Mouse (Mus musculus) MEL (cell line): ENCODE measurements around the gene Rgl1. TPM values are rescaled to one million over a fixed set of nuclear protein-coding genes. Genes with fewer than 3 reads are reported as not detected.

Experiments used
- DNase-seq: peaks from one replicate; pipeline ENCODE4 v3.0.0; 2011; ENCODE audit warnings: low read depth, low spot score
- H3K27ac ChIP-seq: 2 replicates; pipeline ENCODE4 v1.5.1; 2012; ENCODE audit warnings: low read depth, mild to moderate bottlenecking, control low read depth, low read length, moderate library complexity; ENCODE audit not compliant: control insufficient read depth
- H3K27me3 ChIP-seq, 2 experiments: fragments of 150-350 bp in 1 of 2; sonication (generic) in 1 of 2; 2 replicates each; pipeline ENCODE4 v1.6.1; 2012; ENCODE audit warnings: low read length in 2 of 2, mild to moderate bottlenecking in 2 of 2, improper control_type of control experiment in 1 of 2, moderate library complexity in 1 of 2; ENCODE audit not compliant: insufficient read depth in 2 of 2, control insufficient read depth in 1 of 2
- H3K36me3 ChIP-seq, 2 experiments: 2 replicates each; pipeline ENCODE4 v1.6.1; 2012 to 2014; ENCODE audit warnings: low read length in 2 of 2, improper control_type of control experiment in 1 of 2, inconsistent platforms in 1 of 2, mild to moderate bottlenecking in 1 of 2; ENCODE audit not compliant: insufficient read depth in 2 of 2, control insufficient read depth in 1 of 2
- H3K4me1 ChIP-seq, 2 experiments: fragments of 150-350 bp in 1 of 2; sonication (generic) in 1 of 2; 2 replicates each; pipeline ENCODE4 v1.6.1; 2012; ENCODE audit warnings: low read length in 2 of 2, improper control_type of control experiment in 1 of 2, mild to moderate bottlenecking in 1 of 2; ENCODE audit not compliant: insufficient read depth in 2 of 2, control insufficient read depth in 1 of 2
- H3K4me3 ChIP-seq, 2 experiments: fragments of 150-350 bp in 1 of 2; sonication (generic) in 1 of 2; 2 replicates each; pipeline ENCODE4 v1.5.1; 2012; ENCODE audit warnings: low read depth in 2 of 2, low read length in 2 of 2, mild to moderate bottlenecking in 2 of 2, moderate library complexity in 2 of 2, control low read depth in 1 of 2, improper control_type of control experiment in 1 of 2; ENCODE audit not compliant: control insufficient read depth in 1 of 2, insufficient read depth in 1 of 2
- H3K79me2 ChIP-seq: 2 replicates; pipeline ENCODE4 v1.6.1; 2012; ENCODE audit warnings: mild to moderate bottlenecking, low read length, moderate library complexity; ENCODE audit not compliant: control insufficient read depth, poor library complexity, insufficient read depth
- H3K9ac ChIP-seq: 2 replicates; pipeline ENCODE4 v1.6.1; 2012; ENCODE audit warnings: low read depth, mild to moderate bottlenecking, control low read depth, low read length, moderate library complexity; ENCODE audit not compliant: control insufficient read depth, poor library complexity, severe bottlenecking
- H3K9me3 ChIP-seq: fragments of 150-350 bp; sonication (generic); replicated peaks from 2 replicates; pipeline ENCODE4 v1.6.1; 2012; ENCODE audit warnings: mild to moderate bottlenecking, low read length, improper control_type of control experiment, moderate library complexity; ENCODE audit not compliant: insufficient read depth
- CHD2 ChIP-seq: IDR thresholded peaks from 2 replicates; pipeline ENCODE4 v1.6.1; 2011; ENCODE audit warnings: low read length, improper control_type of control experiment
- CTCF ChIP-seq, 3 experiments: IDR thresholded peaks in 2 of 3; conservative IDR thresholded peaks in 1 of 3; 2 replicates each; pipeline ENCODE4 v1.5.1; 2011 to 2012; ENCODE audit warnings: low read length in 3 of 3, low read depth in 2 of 3, mild to moderate bottlenecking in 2 of 3, improper control_type of control experiment in 1 of 3, inconsistent platforms in 1 of 3, mixed read lengths in 1 of 3, moderate library complexity in 1 of 3; ENCODE audit not compliant: control insufficient read depth in 1 of 3, insufficient read depth in 1 of 3, poor library complexity in 1 of 3, severe bottlenecking in 1 of 3
- E2F4 ChIP-seq: IDR thresholded peaks from 2 replicates; pipeline ENCODE4 v1.6.1; 2011; ENCODE audit warnings: low read depth, low read length, improper control_type of control experiment, borderline replicate concordance
- ETS1 ChIP-seq: IDR thresholded peaks from 2 replicates; pipeline ENCODE4 v1.6.1; 2012; ENCODE audit warnings: low read depth, mild to moderate bottlenecking, inconsistent platforms, low read length, improper control_type of control experiment, moderate library complexity
- JUND ChIP-seq: IDR thresholded peaks from 2 replicates; pipeline ENCODE4 v1.6.1; 2011; ENCODE audit warnings: low read depth, mild to moderate bottlenecking, improper control_type of control experiment, low read length
- MAFK ChIP-seq: IDR thresholded peaks from 2 replicates; pipeline ENCODE4 v1.6.1; 2011; ENCODE audit warnings: low read depth, mild to moderate bottlenecking, low read length, improper control_type of control experiment, borderline replicate concordance
- MAX ChIP-seq: IDR thresholded peaks from 2 replicates; pipeline ENCODE4 v1.6.1; 2011; ENCODE audit warnings: low read length, improper control_type of control experiment
- MAZ ChIP-seq: IDR thresholded peaks from 2 replicates; pipeline ENCODE4 v1.6.1; 2012; ENCODE audit warnings: low read depth, mild to moderate bottlenecking, inconsistent platforms, low read length, improper control_type of control experiment
- MEF2A ChIP-seq: IDR thresholded peaks from 2 replicates; pipeline ENCODE4 v1.6.1; 2014; ENCODE audit warnings: low read depth, mild to moderate bottlenecking, inconsistent platforms, low read length, improper control_type of control experiment; ENCODE audit not compliant: poor library complexity, insufficient replicate concordance, severe bottlenecking; ENCODE audit errors: extremely low read depth
- MYC ChIP-seq: IDR thresholded peaks from 2 replicates; pipeline ENCODE4 v1.6.1; 2011; ENCODE audit warnings: low read depth, mild to moderate bottlenecking, low read length, improper control_type of control experiment, moderate library complexity
- RAD21 ChIP-seq: IDR thresholded peaks from 2 replicates; pipeline ENCODE4 v1.6.1; 2011; ENCODE audit warnings: mild to moderate bottlenecking, low read depth, low read length, improper control_type of control experiment
- SIN3A ChIP-seq: IDR thresholded peaks from 2 replicates; pipeline ENCODE4 v1.6.1; 2012; ENCODE audit warnings: low read length, improper control_type of control experiment, inconsistent platforms
- SMC3 ChIP-seq: IDR thresholded peaks from 2 replicates; pipeline ENCODE4 v1.6.1; 2011; ENCODE audit warnings: low read depth, low read length, improper control_type of control experiment
- TAL1 ChIP-seq: IDR thresholded peaks from 2 replicates; pipeline ENCODE4 v1.6.1; 2012; ENCODE audit warnings: mild to moderate bottlenecking, inconsistent platforms, low read length, moderate library complexity, mixed read lengths
- UBTF ChIP-seq: IDR thresholded peaks from 2 replicates; pipeline ENCODE4 v1.6.1; 2012; ENCODE audit warnings: low read depth, mild to moderate bottlenecking, inconsistent platforms, low read length, improper control_type of control experiment, moderate library complexity, borderline replicate concordance; ENCODE audit not compliant: insufficient read depth
- ZKSCAN1 ChIP-seq: IDR thresholded peaks from 2 replicates; pipeline ENCODE4 v1.6.1; 2012; ENCODE audit warnings: low read depth, mild to moderate bottlenecking, inconsistent platforms, low read length, improper control_type of control experiment, moderate library complexity
- polyA plus RNA-seq, 2 experiments: library from polyadenylated mRNA; stranded (reverse) in 1 of 2; unstranded in 1 of 2; fragments of >175 nt in 1 of 2; fragments of >200 nt in 1 of 2; gene quantifications; 2 replicates each; pipeline versions ENCODE4 v1.2.1 to v1.2.4; 2012; ENCODE audit warnings: low replicate concordance in 2 of 2, low read depth in 1 of 2; ENCODE audit not compliant: insufficient read length in 2 of 2, insufficient read depth in 1 of 2, missing spikeins in 1 of 2
- total RNA-seq: library from RNA; depleted of rRNA; stranded (reverse); fragments of 300-350 nt; gene quantifications from 2 replicates; pipeline ENCODE4 v1.2.3, GENCODE M21; 2012

Gene Rgl1
- total and polyA plus RNA-seq, 3 experiments = 0.12 to 0.39 TPM; not detected in 1

DNA sequence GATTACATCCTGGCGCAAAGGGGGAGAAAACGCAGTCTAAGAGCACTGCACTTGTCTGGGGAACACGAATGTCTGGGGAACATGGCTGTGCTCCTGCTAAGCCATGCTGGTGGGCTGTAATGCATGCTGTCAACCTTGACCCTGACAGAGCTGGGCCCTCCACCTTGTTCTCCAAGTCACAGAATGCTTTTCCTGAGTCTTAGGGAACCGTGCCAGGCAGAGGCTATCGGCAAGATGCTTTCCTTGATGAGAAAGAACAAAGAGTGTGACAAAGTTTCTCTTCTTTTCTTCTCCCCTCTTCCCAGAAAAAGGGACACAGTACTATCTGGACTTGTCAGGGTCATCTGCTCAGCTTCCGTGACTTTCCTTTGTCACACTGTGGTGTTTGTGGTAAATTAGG, 203.3 kb downstream of the Rgl1 start:
- Histone ChIP-seq H3K9me3 (no peaks in the 10 kb centered on the region), H3K79me2 (no peaks in the 10 kb centered on the region), H3K4me1 (no peaks in the 10 kb centered on the region), H3K27me3 (peaks cover 0 to 11% of the 10 kb centered on the region in 2 experiments; a peak in 2 of 4 replicates), H3K4me3 (peak overlapping the region; percentile 28 to 45; a peak in 3 of 4 replicates), H3K27ac (no peak overlapping the region), H3K9ac (peak overlapping the region; percentile 17; the same call in 1 of the 2 replicates), H3K36me3 (no peaks in the 10 kb centered on the region)
- peak; percentile 21 for DNase-seq
- TF ChIP-seq SMC3 (0 out of 2 replicates have a peak, but pooled peaks have one; percentile 5), TAL1 (no peak)

GRCm38 (mm10) chr1:152560477-152560876, 205.7 kb downstream of the Rgl1 start:
- Histone ChIP-seq H3K79me2 (no peaks in the 10 kb centered on the region), H3K9ac (no peak overlapping the region), H3K36me3 (no peaks in the 10 kb centered on the region), H3K27ac (no peak overlapping the region), H3K4me1 (no peaks in the 10 kb centered on the region), H3K4me3 (no peak overlapping the region), H3K9me3 (no peaks in the 10 kb centered on the region), H3K27me3 (peaks cover 3 to 5% of the 10 kb centered on the region in 2 experiments; a peak in 2 of 4 replicates)
- TF ChIP-seq MAX (no peak), JUND (no peak), ETS1 (no peak), SIN3A (no peak), CTCF (IDR thresholded peaks at IDR 0.05 in 2 of 3, conservative IDR thresholded peaks at IDR 0.05 in 1 of 3; ENCODE audit: control insufficient read depth in 1 of 3, insufficient read depth in 1 of 3, low read depth in 2 of 3, low read length in 3 of 3, poor library complexity in 1 of 3, severe bottlenecking in 1 of 3) (no peak), UBTF (no peak), MEF2A (no peak), ZKSCAN1 (no peak), CHD2 (no peak), MAZ (no peak)
- no peak for DNase-seq

DNA sequence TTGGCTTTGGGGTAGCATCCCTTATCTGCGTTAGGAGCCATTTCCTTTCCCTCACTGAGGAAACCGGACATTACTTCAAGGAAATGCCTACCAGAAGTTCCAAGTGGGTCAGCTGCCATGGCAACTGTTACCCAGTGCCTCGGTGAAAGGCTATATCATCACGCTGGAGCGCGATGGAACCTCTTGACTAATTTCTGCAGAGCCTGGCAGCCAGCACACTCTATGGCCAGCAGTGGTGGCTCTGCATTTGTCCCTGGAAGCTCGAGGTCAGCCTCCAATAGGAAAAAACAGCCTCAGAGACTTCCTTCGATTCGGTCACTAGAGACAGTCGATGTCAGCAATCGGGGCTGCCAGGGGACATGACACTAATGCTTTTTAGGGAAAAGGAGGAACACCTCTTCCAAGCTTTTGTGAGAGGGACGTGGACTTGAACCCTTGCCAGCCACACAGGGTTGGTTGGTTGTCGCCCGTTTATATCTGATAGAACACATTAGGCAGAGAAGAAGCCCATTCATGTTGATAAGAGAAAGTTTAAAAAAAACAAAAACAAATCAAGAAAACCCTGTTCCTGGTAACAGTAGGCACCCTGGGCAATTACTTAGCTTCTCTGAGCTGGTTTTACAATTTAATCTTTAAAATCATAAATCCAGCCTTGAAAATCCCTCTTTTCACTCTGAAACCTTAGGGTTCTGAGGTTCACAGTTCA, 209.4 kb downstream of the Rgl1 start:
- Histone ChIP-seq H3K79me2 (no peaks in the 10 kb centered on the region), H3K4me1 (no peaks in the 10 kb centered on the region), H3K27me3 (peaks cover 4 to 5% of the 10 kb centered on the region in 2 experiments), H3K9ac (no peak overlapping the region), H3K36me3 (no peaks in the 10 kb centered on the region), H3K9me3 (no peaks in the 10 kb centered on the region), H3K4me3 (no peak overlapping the region), H3K27ac (no peak overlapping the region)
- no peak for TF ChIP-seq E2F4
- TF ChIP-seq JUND = no peak
- TF ChIP-seq RAD21 = no peak
- no peak for TF ChIP-seq MAFK
- TF ChIP-seq SMC3 = no peak
- no peak for TF ChIP-seq ZKSCAN1
- no peak for TF ChIP-seq MYC
- no peak for DNase-seq
